Mouse (Mus musculus) embryonic fibroblast, embryonic 13.5 days (primary cell): ENCODE results near the gene Cacna1i. TPM values are rescaled to one million over a fixed set of nuclear protein-coding genes. Genes with fewer than 3 reads are reported as not detected.

Source experiments
- H3K27ac ChIP-seq: 2 replicates; pipeline ENCODE4 v1.5.1; 2012; ENCODE audit warnings: low read length, control low read depth, inconsistent platforms; ENCODE audit not compliant: insufficient read depth
- H3K4me1 ChIP-seq: 2 replicates; pipeline ENCODE4 v1.6.1; 2011; ENCODE audit warnings: low read length; ENCODE audit not compliant: control insufficient read depth, insufficient read depth
- H3K4me3 ChIP-seq: 2 replicates; pipeline ENCODE4 v1.5.1; 2011; ENCODE audit warnings: mild to moderate bottlenecking, control low read depth, low read length; ENCODE audit not compliant: insufficient read depth
- CTCF ChIP-seq: IDR thresholded peaks from 2 replicates; pipeline ENCODE4 v1.5.1; 2011; ENCODE audit warnings: mild to moderate bottlenecking, control low read depth, low read length, moderate library complexity, borderline replicate concordance; ENCODE audit not compliant: insufficient read depth
- POLR2A ChIP-seq: IDR thresholded peaks from 2 replicates; pipeline ENCODE4 v1.6.1; 2011; ENCODE audit warnings: low read depth, mild to moderate bottlenecking, control low read depth, low read length, moderate library complexity
- polyA plus RNA-seq: library from polyadenylated mRNA; stranded (reverse); fragments of >200 nt; gene quantifications from 2 replicates; pipeline ENCODE4 v1.2.4, GENCODE M21; 2011; ENCODE audit warnings: low read depth; ENCODE audit not compliant: missing spikeins, insufficient read length

Cacna1i gene
- polyA plus RNA-seq, 1 experiment = 0.86 TPM

DNA sequence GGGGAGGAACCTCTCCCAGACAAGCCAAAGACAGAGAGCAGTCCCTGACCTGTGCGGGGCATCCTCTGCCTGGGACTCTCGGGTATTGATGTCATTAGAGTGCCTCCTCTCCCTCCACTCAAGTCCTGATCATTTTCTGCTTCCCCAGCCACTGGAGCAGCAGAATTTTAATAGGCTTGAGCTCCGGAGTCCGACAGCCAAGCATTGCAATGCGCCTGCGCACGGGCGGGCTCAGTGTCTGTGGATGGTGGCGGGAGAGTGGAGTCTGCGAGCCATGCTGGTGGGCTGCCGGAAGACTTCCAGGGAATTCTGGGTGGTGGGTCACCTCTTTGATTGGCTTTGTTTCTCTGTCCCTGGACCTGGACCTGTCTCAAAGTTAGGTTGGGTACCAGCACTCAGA is 143.3 kb downstream of the Cacna1i start:
- H3K4me3 ChIP-seq = no peak overlapping the region
- TF ChIP-seq POLR2A (no peak), CTCF (no peak)
- H3K27ac ChIP-seq = no peak overlapping the region
- no peaks in the 10 kb centered on the region for H3K4me1 ChIP-seq

DNA sequence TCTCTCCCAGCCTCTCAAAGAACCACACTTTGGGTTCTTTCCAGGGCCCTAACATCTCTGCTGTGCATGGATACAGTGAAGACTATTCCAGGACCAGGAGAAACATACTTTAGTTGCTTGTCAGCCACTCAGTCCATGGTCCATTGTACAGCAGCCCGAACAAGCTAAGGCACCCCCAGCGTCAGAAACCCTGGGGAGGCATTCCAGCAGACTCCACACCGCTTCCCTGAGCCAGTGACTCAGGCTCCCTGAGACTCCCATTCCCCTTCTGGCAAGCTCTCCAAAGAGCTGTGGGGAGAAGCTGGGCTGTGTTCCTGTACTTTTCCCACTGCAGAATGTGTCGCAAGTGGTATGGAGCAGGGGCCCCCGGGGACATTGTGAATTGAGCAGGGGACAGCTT is 149.9 kb downstream of the Cacna1i start:
- 0 out of 2 replicates have a peak, but pooled peaks cover 4% of the 10 kb centered on the region for H3K4me1 ChIP-seq
- no peak overlapping the region for H3K4me3 ChIP-seq
- peak overlapping the region; percentile 59 for H3K27ac ChIP-seq
- TF ChIP-seq CTCF (no peak), POLR2A (no peak)

DNA sequence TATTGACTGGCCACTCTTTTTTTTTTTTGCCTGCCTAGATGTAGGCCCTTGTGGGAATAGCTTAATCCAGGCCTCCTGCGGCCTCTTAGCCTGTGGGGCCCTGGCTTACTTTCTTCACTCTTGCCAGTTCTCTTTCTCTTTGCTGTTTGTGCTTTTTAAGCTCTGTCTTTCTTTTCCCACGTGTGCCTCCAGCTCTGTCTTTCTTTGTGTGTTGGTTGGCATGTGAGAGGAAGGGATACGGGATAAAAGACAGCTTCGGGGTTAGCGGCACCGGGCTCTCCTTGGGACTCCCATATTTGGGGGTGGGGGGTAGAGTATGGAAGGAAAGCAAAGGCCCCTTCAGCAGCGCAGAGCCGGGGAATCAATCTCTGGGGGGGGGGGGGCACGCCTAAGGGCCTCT is 151.0 kb downstream of the Cacna1i start:
- TF ChIP-seq POLR2A = no peak
- TF ChIP-seq CTCF = no peak

DNA sequence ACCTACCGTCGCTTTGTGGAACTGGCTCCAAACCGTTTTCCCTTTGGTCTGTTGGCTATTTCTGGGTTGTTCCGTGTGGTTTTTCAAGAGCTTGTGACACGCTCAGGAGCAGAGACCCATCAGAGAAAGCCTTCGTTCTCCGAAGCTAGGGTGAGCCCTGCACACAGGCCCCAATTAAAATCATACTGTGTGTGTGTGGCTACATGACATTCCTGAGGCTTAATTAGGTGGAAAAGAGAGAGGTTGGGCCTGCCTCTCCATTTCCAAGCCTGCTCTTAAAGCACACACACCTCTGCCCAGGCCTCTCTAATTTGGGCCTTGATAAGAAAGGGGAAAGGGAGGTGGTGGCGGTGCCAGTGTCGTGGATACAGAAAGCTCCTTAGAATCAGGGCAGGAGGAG is 151.4 kb downstream of the Cacna1i start:
- TF ChIP-seq CTCF (no peak), POLR2A (no peak)
- H3K4me1 ChIP-seq = 0 out of 2 replicates have a peak, but pooled peaks cover 4% of the 10 kb centered on the region
- H3K27ac ChIP-seq = no peak overlapping the region
- H3K4me3 ChIP-seq = no peak overlapping the region

More for the DNA sequence above, 151.0 kb downstream of the Cacna1i start:
- no peak overlapping the region for H3K4me3 ChIP-seq
- H3K27ac ChIP-seq = no peak overlapping the region
- 0 out of 2 replicates have a peak, but pooled peaks cover 4% of the 10 kb centered on the region for H3K4me1 ChIP-seq

DNA sequence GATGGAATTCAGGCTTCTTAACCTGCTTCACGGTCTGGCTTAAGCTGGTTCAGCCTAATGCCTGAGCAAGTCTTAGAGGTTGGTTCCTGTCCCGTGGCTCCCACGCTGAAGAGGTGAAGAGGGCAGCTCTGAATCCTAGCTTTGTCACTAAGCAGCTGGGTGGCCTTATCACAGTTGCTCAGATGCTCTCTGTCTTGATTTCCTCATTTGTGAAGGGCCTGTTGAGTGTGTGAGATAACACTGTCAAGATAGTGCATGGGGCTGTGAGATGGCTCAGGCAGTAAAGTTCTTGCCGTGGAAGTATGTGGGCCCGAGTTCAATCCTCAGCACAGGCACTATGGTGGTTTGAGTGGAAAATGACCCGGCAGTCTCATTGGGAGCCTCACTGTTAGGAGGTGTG is 153.2 kb downstream of the Cacna1i start:
- Histone ChIP-seq H3K4me1 (0 out of 2 replicates have a peak, but pooled peaks cover 4% of the 10 kb centered on the region), H3K4me3 (no peak overlapping the region), H3K27ac (no peak overlapping the region)
- TF ChIP-seq POLR2A = no peak
- no peak for TF ChIP-seq CTCF

DNA sequence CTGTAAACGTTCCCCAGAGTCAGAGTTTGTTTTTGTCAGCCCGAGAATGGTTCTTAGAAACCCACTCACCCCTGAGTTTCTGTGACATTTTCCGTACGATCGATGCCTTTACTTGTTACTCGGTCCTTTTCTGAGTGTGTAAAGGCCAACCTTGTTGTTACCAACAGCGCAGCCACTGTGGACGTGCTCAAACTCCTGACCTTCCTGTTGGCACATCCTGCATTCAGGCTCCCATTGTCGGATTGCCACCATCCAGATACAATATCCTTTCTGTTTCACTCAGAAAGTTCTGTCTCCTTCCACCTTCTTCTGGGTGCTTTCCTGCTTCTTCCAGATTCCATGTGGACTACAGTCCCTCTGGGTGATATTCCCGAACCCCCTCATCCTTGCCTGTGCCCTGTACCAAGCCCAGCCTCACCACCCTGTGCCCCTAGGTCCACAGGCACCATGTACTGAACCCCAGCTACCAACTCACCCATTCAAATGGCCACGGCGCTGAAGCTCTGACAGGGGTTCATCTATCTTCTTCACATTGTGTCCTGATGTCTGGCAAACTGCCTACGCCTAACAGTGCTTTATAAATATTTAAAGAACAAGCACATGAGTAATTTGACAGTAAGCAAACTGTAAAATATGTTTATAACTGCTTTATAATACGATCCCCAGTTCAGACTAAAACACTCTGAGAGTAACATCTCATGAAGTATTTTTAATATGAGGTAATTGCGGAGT is 159.1 kb downstream of the Cacna1i start:
- TF ChIP-seq POLR2A (no peak), CTCF (no peak)
- Histone ChIP-seq H3K4me1 (no peaks in the 10 kb centered on the region), H3K4me3 (no peak overlapping the region), H3K27ac (no peak overlapping the region)

Other genes with a start within 250 kb of the Cacna1i start
- 0.95 and 1.1 TPM in 2 replicates for gene Syngr1, start 195.9 kb upstream of the Cacna1i start, polyA plus RNA-seq
- 1,636 and 1,653 TPM in 2 replicates for gene Rpl3, start 195.4 kb upstream of the Cacna1i start, polyA plus RNA-seq
- 11.0 and 12.2 TPM in 2 replicates for gene Tab1, start 154.1 kb upstream of the Cacna1i start, polyA plus RNA-seq
- 12.4 and 12.6 TPM in 2 replicates for gene Mgat3, start 113.5 kb upstream of the Cacna1i start, polyA plus RNA-seq
- 22.7 and 22.8 TPM in 2 replicates for gene Mief1, start 53.2 kb upstream of the Cacna1i start, polyA plus RNA-seq
- gene AC140267.1, start 51.4 kb upstream of the Cacna1i start, polyA plus RNA-seq = not detected in 2 replicates
- gene Atf4, start 32.1 kb upstream of the Cacna1i start, polyA plus RNA-seq = 364 and 499 TPM in 2 replicates
- gene Rps19bp1, start 22.9 kb upstream of the Cacna1i start, polyA plus RNA-seq = 20.1 and 25.9 TPM in 2 replicates